Mouse (Mus musculus) retina, postnatal 1 day (tissue): ENCODE data around the gene Med29.

ENCODE experiments used
- DNase-seq: peaks from one replicate; pipeline ENCODE4 v3.0.0-alpha.2; 2012

The Med29 gene

GRCm38 (mm10) chr7:28351676-28352191, 40.8 kb downstream of the Med29 start:
- DNase-seq = no peak

GRCm38 (mm10) chr7:28350155-28350883, 42.2 kb downstream of the Med29 start, which contains the start of gene Rps16:
Gene Rps16 (plus strand): TSS chr7:28350652.
- peak; percentile 99 for DNase-seq

GRCm38 (mm10) chr7:28348601-28349000, 43.9 kb downstream of the Med29 start:
- peak; percentile 66 for DNase-seq

DNA sequence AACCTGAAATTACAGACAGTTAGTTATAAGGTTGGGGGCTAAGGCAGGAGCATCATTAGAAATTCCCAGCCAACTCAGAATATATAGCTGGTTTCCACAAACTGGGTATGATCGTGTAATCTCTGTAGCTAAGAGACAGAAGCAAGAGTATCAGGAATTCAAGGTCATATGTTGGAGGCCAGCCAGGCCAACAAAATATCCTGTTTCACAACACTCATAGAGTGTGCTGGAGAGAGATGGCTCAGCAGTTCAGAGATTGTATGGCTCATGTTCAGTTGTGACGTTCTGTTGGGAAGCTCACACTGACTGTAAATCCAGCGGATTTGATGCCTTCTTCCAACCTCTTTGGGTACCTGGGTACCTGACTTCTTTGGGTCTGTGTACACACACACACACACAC, 44.8 kb downstream of the Med29 start:
- DNase-seq = no peak

GRCm38 (mm10) chr7:28344637-28345036, 47.9 kb downstream of the Med29 start:
- DNase-seq = peak; percentile 80

DNA sequence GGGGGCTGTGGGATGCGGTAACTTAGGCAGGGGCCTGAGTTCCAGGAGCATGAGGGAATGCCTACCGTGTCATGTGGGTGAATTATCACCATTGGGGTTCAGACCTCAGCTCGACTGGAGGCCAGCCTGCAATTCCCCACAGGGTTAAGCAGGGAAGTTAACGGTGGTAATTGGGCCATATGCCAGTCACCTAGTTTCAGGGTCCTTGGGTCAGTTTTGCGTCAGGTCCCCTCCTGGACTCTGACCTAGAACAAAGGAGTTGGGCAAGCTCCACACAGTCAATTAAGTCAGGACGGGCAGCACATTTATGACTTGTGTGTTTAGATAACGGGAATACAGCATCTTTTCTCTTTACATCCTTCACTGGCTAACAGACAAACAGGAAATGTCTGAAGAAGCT, 51.1 kb downstream of the Med29 start:
- DNase-seq = no peak

GRCm38 (mm10) chr7:28339213-28339917, 53.1 kb downstream of the Med29 start:
- peak; percentile 71 for DNase-seq

DNA sequence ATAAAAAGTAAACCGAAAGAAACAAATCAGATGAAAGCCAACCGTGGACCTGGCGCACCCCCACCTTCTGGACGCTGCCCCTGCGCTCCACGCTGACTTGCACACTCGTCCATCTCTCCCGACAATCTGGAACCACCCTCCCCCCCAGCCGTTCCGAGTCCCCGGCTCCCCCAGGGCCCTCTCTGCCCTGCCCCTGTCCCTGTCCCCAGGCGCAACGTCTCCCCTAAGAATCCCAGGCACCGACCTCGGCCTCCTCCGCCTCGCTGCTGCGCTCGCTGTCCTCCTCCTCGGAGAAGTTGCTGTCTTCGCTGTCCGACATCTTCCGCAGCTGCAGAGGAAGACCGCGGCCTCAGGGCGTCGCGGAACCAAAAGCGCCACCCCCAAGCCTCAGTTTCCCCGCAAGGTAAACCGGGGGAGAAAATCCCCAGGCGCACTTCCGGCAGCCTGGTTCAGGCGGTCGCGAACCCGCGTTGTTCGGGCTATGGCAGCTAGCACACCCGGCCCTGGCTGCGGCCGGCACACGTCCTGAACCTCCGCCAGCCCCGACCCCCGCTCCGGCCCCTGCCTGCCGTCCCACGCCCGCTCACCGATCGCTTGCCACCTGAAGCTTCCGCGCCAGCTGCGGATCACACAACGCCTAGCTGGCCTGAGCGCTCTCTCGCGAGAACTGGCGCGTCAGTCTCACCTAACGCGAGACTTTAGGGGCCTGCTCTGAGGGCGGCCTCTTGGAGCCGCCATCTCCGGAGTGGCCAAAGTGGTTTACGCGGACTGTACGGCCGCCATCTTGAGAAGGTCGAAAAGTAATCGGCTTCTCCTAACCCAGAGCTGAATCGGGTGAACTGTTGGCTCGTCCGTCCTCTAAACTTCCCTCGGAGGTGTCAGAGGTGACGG, 54.2 kb downstream of the Med29 start, which contains the start of gene Supt5:
TSS of gene Supt5 (minus strand) at position 639 of the 891 bp plus-strand sequence.
- peak; percentile 99 for DNase-seq
